Comparison of ENCODE assay signal across 17 mouse cellular contexts in genomic region chr17:48064196-48064843, GRCm38 (mm10). TPM values are rescaled to one million over a fixed set of nuclear protein-coding genes. Genes with fewer than 3 reads are reported as not detected.
DNase-seq lines count a peak whose midpoint lies in the region; ATAC-seq and TF ChIP-seq lines count a peak whose summit lies in the region.
"Had no signal": no experiment of that assay in that cellular context is flagged by ENCODE, and none has a peak within 500 bp of the region (broad histone marks: within the 10 kb centered on the region; RNA-seq: fewer than 3 reads in every experiment).

No protein-coding gene starts in this region.

- H3K4me3 ChIP-seq in layer of hippocampus, adult 2 months, result no peak overlapping the region
- no peak overlapping the region for H3K4me3 ChIP-seq in embryonic facial prominence, embryonic 10.5 days
- no peak overlapping the region for H3K4me3 ChIP-seq in forebrain, embryonic 12.5 days (replicated peaks)
- H3K4me3 ChIP-seq in limb, embryonic 15.5 days, result no peak overlapping the region
- no peak overlapping the region for H3K4me3 ChIP-seq in heart, embryonic 12.5 days
- H3K4me3 ChIP-seq: heart, embryonic 15.5 days had no signal

- H3K4me1 ChIP-seq in embryonic facial prominence, embryonic 10.5 days, result peaks cover 47% of the 10 kb centered on the region
- H3K4me1 ChIP-seq in forebrain, embryonic 12.5 days, result peaks cover 31% of the 10 kb centered on the region
- H3K4me1 ChIP-seq in limb, embryonic 15.5 days, result peaks cover 53% of the 10 kb centered on the region
- H3K4me1 ChIP-seq in heart, embryonic 12.5 days (replicated peaks), result 0 out of 2 replicates have a peak, but pooled peaks cover 9% of the 10 kb centered on the region
- H3K4me1 ChIP-seq: heart, embryonic 15.5 days had no signal

- H3K9ac ChIP-seq in forebrain, embryonic 12.5 days, result no peak overlapping the region
- no peak overlapping the region for H3K9ac ChIP-seq in limb, embryonic 15.5 days
- H3K9ac ChIP-seq in heart, embryonic 12.5 days, result no peak overlapping the region
- H3K9ac ChIP-seq: heart, embryonic 15.5 days had no signal

- H3K36me3 ChIP-seq in embryonic facial prominence, embryonic 10.5 days (replicated peaks), result no peaks in the 10 kb centered on the region
- no peaks in the 10 kb centered on the region for H3K36me3 ChIP-seq in forebrain, embryonic 12.5 days (replicated peaks)
- H3K36me3 ChIP-seq in limb, embryonic 15.5 days, result no peaks in the 10 kb centered on the region
- H3K36me3 ChIP-seq in heart, embryonic 12.5 days, result no peaks in the 10 kb centered on the region
- H3K36me3 ChIP-seq: heart, embryonic 15.5 days had no signal

- DNase-seq in layer of hippocampus, adult 2 months (ENCODE audit: low spot score in 2 of 2), result peak in 1 of 2 experiments; percentile 41
- DNase-seq in layer of hippocampus, postnatal 10 days (ENCODE audit: low spot score in 2 of 2), result no peak
- DNase-seq in embryonic facial prominence, embryonic 10.5 days (ENCODE audit: low spot score), result no peak
- no peak for DNase-seq in urinary bladder, adult 18-20 months (ENCODE audit: low spot score in 2 of 2)
- no peak for DNase-seq in layer of hippocampus, adult 9-10 months (ENCODE audit: low spot score)
- DNase-seq: lung, postnatal 14 days; right cerebral cortex, postnatal 14 days had no signal

- no peak for ATAC-seq in forebrain, embryonic 12.5 days (ENCODE audit: low FRiP score)
- ATAC-seq in limb, embryonic 15.5 days (ENCODE audit: insufficient number of reproducible peaks, low FRiP score, low TSS enrichment, low read depth), result peak; percentile 79
- ATAC-seq in heart, embryonic 12.5 days (ENCODE audit: insufficient number of reproducible peaks, low FRiP score), result no peak

- H3K4me2 ChIP-seq in forebrain, embryonic 12.5 days, result no peak overlapping the region
- no peak overlapping the region for H3K4me2 ChIP-seq in limb, embryonic 15.5 days
- H3K4me2 ChIP-seq in heart, embryonic 12.5 days, result no peak overlapping the region
- H3K4me2 ChIP-seq: heart, embryonic 15.5 days; liver, embryonic 11.5 days had no signal

- WGBS in embryonic facial prominence, embryonic 10.5 days, result 37% methylated on average over 10 of the region's 10 CpGs
- WGBS in forebrain, embryonic 12.5 days, result 32% methylated on average over 10 of the region's 10 CpGs
- 19% methylated on average over 10 of the region's 10 CpGs for WGBS in limb, embryonic 15.5 days
- 42% methylated on average over 10 of the region's 10 CpGs for WGBS in heart, embryonic 12.5 days

- peaks cover 27% of the 10 kb centered on the region for H3K27me3 ChIP-seq in embryonic facial prominence, embryonic 10.5 days (replicated peaks; ENCODE audit: low read depth, poor library complexity, severe bottlenecking)
- peaks cover 19% of the 10 kb centered on the region for H3K27me3 ChIP-seq in forebrain, embryonic 12.5 days
- H3K27me3 ChIP-seq in limb, embryonic 15.5 days, result no peaks in the 10 kb centered on the region
- H3K27me3 ChIP-seq in heart, embryonic 12.5 days (replicated peaks), result peaks cover 23% of the 10 kb centered on the region; the same call in 1 of the 2 replicates

- H3K27ac ChIP-seq in layer of hippocampus, adult 2 months, result peak overlapping the region; percentile 61; the same call in 1 of the 2 replicates
- peak overlapping the region; percentile 74 for H3K27ac ChIP-seq in embryonic facial prominence, embryonic 10.5 days (replicated peaks)
- peak overlapping the region; percentile 46; the same call in 1 of the 2 replicates for H3K27ac ChIP-seq in forebrain, embryonic 12.5 days
- H3K27ac ChIP-seq in limb, embryonic 15.5 days, result peak overlapping the region; percentile 89
- H3K27ac ChIP-seq in heart, embryonic 12.5 days (ENCODE audit: poor library complexity, severe bottlenecking), result no peak overlapping the region
- H3K27ac ChIP-seq: heart, embryonic 15.5 days; hindbrain, postnatal 0 days had no signal

- no peak for TF ChIP-seq CTCF in layer of hippocampus, adult 2 months (conservative IDR thresholded peaks at IDR 0.05)

- no peaks in the 10 kb centered on the region for H3K9me3 ChIP-seq in embryonic facial prominence, embryonic 10.5 days
- no peaks in the 10 kb centered on the region for H3K9me3 ChIP-seq in forebrain, embryonic 12.5 days
- H3K9me3 ChIP-seq in limb, embryonic 15.5 days, result no peaks in the 10 kb centered on the region
- H3K9me3 ChIP-seq in heart, embryonic 12.5 days (replicated peaks), result no peaks in the 10 kb centered on the region
- H3K9me3 ChIP-seq: heart, embryonic 15.5 days had no signal

RNA-seq across cellular contexts. Expression of gene 1700067P10Rik, which starts 24.8 kb away (rescaled TPM):
- not detected for total RNA-seq in layer of hippocampus, adult 2 months (2021)
- total RNA-seq in layer of hippocampus, postnatal 10 days (2021), result not detected
- not detected in 2 replicates for polyA plus RNA-seq in embryonic facial prominence, embryonic 10.5 days (2016; fragmentation: Nextera tagmentation; extraction: Ambion mirVana)
- polyA plus RNA-seq in forebrain, embryonic 12.5 days (2016; fragmentation: Nextera tagmentation; extraction: Ambion mirVana), result not detected in 2 replicates
- polyA plus RNA-seq in limb, embryonic 15.5 days (2015; fragmentation: Nextera tagmentation; extraction: Ambion mirVana), result not detected in 2 replicates
- polyA plus RNA-seq in heart, embryonic 12.5 days (2016; fragmentation: Nextera tagmentation; extraction: Ambion mirVana), result not detected in 2 replicates
- total RNA-seq: gastrocnemius, postnatal 4 days; hindbrain, postnatal 0 days; monocyte, adult 5-6 weeks had no signal
- polyA plus RNA-seq: heart, embryonic 15.5 days; hindbrain, postnatal 0 days; kidney, embryonic 14.5 days; liver, embryonic 11.5 days had no signal

RNA-seq across cellular contexts. Expression of gene 1700122O11Rik, which starts 26.2 kb away (rescaled TPM):
- not detected for total RNA-seq in layer of hippocampus, adult 2 months (2021)
- not detected for total RNA-seq in layer of hippocampus, postnatal 10 days (2021)
- not detected in 2 replicates for polyA plus RNA-seq in embryonic facial prominence, embryonic 10.5 days (2016; fragmentation: Nextera tagmentation; extraction: Ambion mirVana)
- not detected in 2 replicates for polyA plus RNA-seq in forebrain, embryonic 12.5 days (2016; fragmentation: Nextera tagmentation; extraction: Ambion mirVana)
- polyA plus RNA-seq in limb, embryonic 15.5 days (2015; fragmentation: Nextera tagmentation; extraction: Ambion mirVana), result not detected in 2 replicates
- not detected in 2 replicates for polyA plus RNA-seq in heart, embryonic 12.5 days (2016; fragmentation: Nextera tagmentation; extraction: Ambion mirVana)
- total RNA-seq: gastrocnemius, postnatal 4 days; hindbrain, postnatal 0 days; monocyte, adult 5-6 weeks had no signal
- polyA plus RNA-seq: heart, embryonic 15.5 days; hindbrain, postnatal 0 days; kidney, embryonic 14.5 days; liver, embryonic 11.5 days; urinary bladder, adult 2 months had no signal
